Mouse (Mus musculus) myocyte (in vitro differentiated cells): ENCODE measurements around the gene Brat1.

ENCODE experiments used
- CEBPB ChIP-seq: IDR thresholded peaks from 2 replicates; pipeline ENCODE4 v1.6.1; 2011; ENCODE audit warnings: mild to moderate bottlenecking, moderate library complexity; ENCODE audit not compliant: poor library complexity, insufficient read depth, severe bottlenecking
- E2F4 ChIP-seq: IDR thresholded peaks from one replicate; pipeline ENCODE4 v1.6.1; 2011; ENCODE audit warnings: mild to moderate bottlenecking, control low read depth, moderate library complexity; ENCODE audit not compliant: insufficient read depth
- MAX ChIP-seq: IDR thresholded peaks from one replicate; pipeline ENCODE4 v1.6.1; 2011; ENCODE audit warnings: low read depth, mild to moderate bottlenecking, control low read depth
- MYOD1 ChIP-seq, 3 experiments: IDR thresholded peaks; one replicate each; pipeline ENCODE4 v1.6.1; 2011; ENCODE audit warnings: control low read depth in 2 of 3, low read depth in 2 of 3, mild to moderate bottlenecking in 2 of 3, moderate library complexity in 1 of 3; ENCODE audit not compliant: insufficient read length in 2 of 3, control insufficient read depth in 1 of 3
- MYOG ChIP-seq, 3 experiments: IDR thresholded peaks; one replicate each; pipeline ENCODE4 v1.6.1; 2011; ENCODE audit warnings: control low read depth in 2 of 3, low read depth in 2 of 3, mild to moderate bottlenecking in 2 of 3; ENCODE audit not compliant: insufficient read length in 2 of 3, control insufficient read depth in 1 of 3, insufficient read depth in 1 of 3
- POLR2A ChIP-seq: IDR thresholded peaks from one replicate; pipeline ENCODE4 v1.6.1; 2011; ENCODE audit warnings: low read depth, mild to moderate bottlenecking, control low read depth, moderate library complexity; ENCODE audit not compliant: insufficient read length
- POLR2AphosphoS2 ChIP-seq: IDR thresholded peaks from one replicate; pipeline ENCODE4 v1.6.1; 2011; ENCODE audit warnings: low read depth, control low read depth; ENCODE audit not compliant: insufficient read length
- TCF12 ChIP-seq: IDR thresholded peaks from one replicate; pipeline ENCODE4 v1.6.1; 2011; ENCODE audit warnings: mild to moderate bottlenecking, control low read depth; ENCODE audit not compliant: poor library complexity, insufficient read depth, severe bottlenecking
- USF1 ChIP-seq: IDR thresholded peaks from one replicate; pipeline ENCODE4 v1.6.1; 2011; ENCODE audit warnings: low read depth, mild to moderate bottlenecking, control low read depth, moderate library complexity

- TF ChIP-seq MYOG (IDR thresholded peaks at IDR 0.05; ENCODE audit: control insufficient read depth in 1 of 3, insufficient read depth in 1 of 3, insufficient read length in 2 of 3, low read depth in 2 of 3) (no peak), POLR2A (no peak), TCF12 (no peak), E2F4 (no peak), MYOD1 (IDR thresholded peaks at IDR 0.05; ENCODE audit: control insufficient read depth in 1 of 3, insufficient read length in 2 of 3, low read depth in 2 of 3) (no peak), POLR2AphosphoS2 (no peak), CEBPB (no peak), USF1 (no peak), MAX (no peak)
Observed at GRCm38 (mm10) chr5:140762540-140762939, 57.7 kb downstream of the Brat1 start.
